Mouse (Mus musculus) liver, embryonic 13.5 days (tissue): Measurements from ENCODE around the gene Kcnt1. TPM values are rescaled to one million over a fixed set of nuclear protein-coding genes. Genes with fewer than 3 reads are reported as not detected.
"Not testable (repeated sequence)": the region's sequence is repeated elsewhere in the genome, so short reads cannot be mapped to it uniquely, and the experiment has no call there.

Experiments used
- ATAC-seq: fragments of 200-750 bp; cut with Nextera tagmentation; 2 replicates; pipeline ENCODE4 v1.8.0; 2017; ENCODE audit warnings: low read depth, mild to moderate bottlenecking, moderate number of reproducible peaks, moderate library complexity
- DNase-seq: peaks from one replicate; pipeline ENCODE4 v3.0.0; 2022
- H3K27ac ChIP-seq: fragments of 300-500 bp; sonication (generic); 2 replicates; pipeline ENCODE4 v1.5.1; 2015; ENCODE audit warnings: moderate library complexity, mild to moderate bottlenecking, inconsistent platforms
- H3K27me3 ChIP-seq: fragments of 300-500 bp; sonication (generic); 2 replicates; pipeline ENCODE4 v1.6.1; 2015; ENCODE audit warnings: mild to moderate bottlenecking, inconsistent platforms
- H3K36me3 ChIP-seq: fragments of 300-500 bp; sonication (generic); 2 replicates; pipeline ENCODE4 v1.6.1; 2015; ENCODE audit warnings: mild to moderate bottlenecking, inconsistent platforms
- H3K4me1 ChIP-seq: fragments of 300-500 bp; sonication (generic); replicated peaks from 2 replicates; pipeline ENCODE4 v1.6.1; 2015; ENCODE audit warnings: inconsistent platforms
- H3K4me2 ChIP-seq: fragments of 300-500 bp; sonication (generic); 2 replicates; pipeline ENCODE4 v1.6.1; 2015; ENCODE audit warnings: inconsistent platforms, mild to moderate bottlenecking, moderate library complexity
- H3K4me3 ChIP-seq: fragments of 300-500 bp; sonication (generic); replicated peaks from 2 replicates; pipeline ENCODE4 v1.5.1; 2015; ENCODE audit warnings: mild to moderate bottlenecking, inconsistent platforms
- H3K9ac ChIP-seq: fragments of 300-500 bp; sonication (generic); 2 replicates; pipeline ENCODE4 v1.6.1; 2015; ENCODE audit warnings: mild to moderate bottlenecking, inconsistent platforms
- H3K9me3 ChIP-seq: fragments of 300-500 bp; sonication (generic); replicated peaks from 2 replicates; pipeline ENCODE4 v1.6.1; 2016; ENCODE audit warnings: inconsistent platforms
- WGBS: fragments of 180-500 bp; shearing (Covaris S2); methylation state at CpG from one replicate; pipeline ENCODE4 v1.1.7; 2015; ENCODE audit not compliant: insufficient replicate concordance; 5-methylcytosine and 5-hydroxymethylcytosine counted together
- polyA plus RNA-seq: library from polyadenylated mRNA; unstranded; fragments of >200 nt; fragmentation: Nextera tagmentation; extraction: Ambion mirVana; gene quantifications from 2 replicates; pipeline ENCODE4 v1.2.1, GENCODE M21; 2015

Gene Kcnt1
- 0.09 TPM in 1 of 2 replicates, not detected in the other for polyA plus RNA-seq

DNA sequence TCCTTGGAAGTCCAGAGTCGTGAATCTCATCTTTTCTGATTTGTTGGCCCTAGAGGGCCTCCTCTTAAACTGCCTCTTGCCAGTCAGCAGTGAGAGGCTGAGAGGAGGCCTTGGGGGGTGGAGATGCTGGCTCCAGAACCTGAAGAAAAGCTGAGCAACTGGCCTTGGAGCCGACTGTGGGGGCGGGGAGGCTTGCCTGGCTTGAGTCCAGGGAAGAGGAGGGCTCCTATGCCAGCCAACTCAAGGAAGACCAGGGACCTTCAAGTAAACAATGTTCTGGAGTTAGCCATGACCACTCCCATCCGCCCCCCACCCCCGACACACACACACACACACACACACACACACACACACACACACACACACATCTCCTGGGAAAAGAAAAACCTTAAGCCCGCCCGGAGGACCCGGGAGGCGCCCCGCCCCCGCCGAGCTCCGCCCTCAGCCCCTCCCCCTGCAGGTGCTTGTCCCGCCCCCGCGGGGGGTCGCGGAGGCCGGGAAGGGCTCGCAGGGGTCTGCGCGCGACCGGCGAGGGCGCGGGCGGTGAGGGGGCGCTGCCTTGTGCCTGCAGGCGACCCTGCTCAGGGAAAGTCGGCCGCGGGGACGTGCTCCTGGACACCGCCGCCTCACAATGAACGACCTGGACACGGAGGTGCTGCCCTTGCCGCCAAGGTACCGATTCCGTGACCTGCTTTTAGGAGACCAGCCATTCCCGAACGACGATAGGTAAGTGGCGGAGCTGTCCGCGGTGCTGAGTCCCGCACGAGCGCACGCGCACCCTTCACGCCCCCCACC is at the start of gene Kcnt1:
Kcnt1 (plus strand) TSS at position 398 of the 795 bp plus-strand sequence.
- ATAC-seq: no peak
- peak within 1 kb of the TSS; percentile 39 for H3K4me3 ChIP-seq
- H3K9me3 ChIP-seq: no peaks in the 10 kb centered on the region
- H3K27me3 ChIP-seq: peaks cover 51% of the 10 kb centered on the region
- WGBS: 2% methylated on average over 45 of the region's 53 CpGs
- peak within 1 kb of the TSS; percentile 67 for H3K4me2 ChIP-seq
- DNase-seq: no peak
- H3K4me1 ChIP-seq: peaks cover 5% of the 10 kb centered on the region
- no peak within 1 kb of the TSS for H3K27ac ChIP-seq
- no peak within 1 kb of the TSS for H3K9ac ChIP-seq
- H3K36me3 ChIP-seq: no peaks in the 10 kb centered on the region

- not testable (repeated sequence) for H3K4me3 ChIP-seq, H3K4me1 ChIP-seq, H3K36me3 ChIP-seq, H3K9ac ChIP-seq, DNase-seq, ATAC-seq, H3K27me3 ChIP-seq, H3K9me3 ChIP-seq, H3K27ac ChIP-seq, H3K4me2 ChIP-seq
- WGBS: 52% methylated on average over 1 of the region's 1 CpGs
Observed at GRCm38 (mm10) chr2:25815748-25816147, 47.8 kb upstream of the Kcnt1 start, which contains the start of gene Glt6d1. Gene Glt6d1 (minus strand): TSS chr2:25815848.

DNA sequence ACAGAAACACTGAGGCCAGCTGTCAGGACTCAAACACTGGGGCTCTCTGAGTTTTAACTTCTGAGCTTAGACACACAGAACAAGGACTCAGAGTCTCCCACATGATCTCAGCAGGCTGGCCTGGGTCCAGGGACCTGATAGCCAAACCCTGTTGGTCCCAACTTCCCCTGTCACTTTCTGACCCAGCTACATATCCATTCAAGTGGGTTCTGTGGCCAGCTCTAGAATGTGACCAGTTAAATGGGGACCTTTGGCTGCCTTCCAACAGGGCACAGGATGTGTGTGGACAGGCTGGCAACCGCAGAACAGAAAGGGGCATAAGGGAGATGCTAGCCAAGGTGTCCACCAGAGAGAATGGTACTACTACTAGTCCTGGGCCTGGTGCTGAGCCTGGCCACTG is 40.7 kb upstream of the Kcnt1 start, which contains the start of gene Lcn9:
Lcn9 (plus strand) TSS at position 348 of the 400 bp plus-strand sequence.
- Histone ChIP-seq H3K9ac (no peak within 1 kb of the TSS), H3K9me3 (no peaks in the 10 kb centered on the region), H3K4me2 (no peak within 1 kb of the TSS), H3K27ac (no peak within 1 kb of the TSS), H3K27me3 (no peaks in the 10 kb centered on the region), H3K4me1 (no peaks in the 10 kb centered on the region), H3K4me3 (no peak within 1 kb of the TSS), H3K36me3 (no peaks in the 10 kb centered on the region)
- DNase-seq (no peak), ATAC-seq (no peak)
- 67% methylated on average over 1 of the region's 1 CpGs for WGBS

DNA sequence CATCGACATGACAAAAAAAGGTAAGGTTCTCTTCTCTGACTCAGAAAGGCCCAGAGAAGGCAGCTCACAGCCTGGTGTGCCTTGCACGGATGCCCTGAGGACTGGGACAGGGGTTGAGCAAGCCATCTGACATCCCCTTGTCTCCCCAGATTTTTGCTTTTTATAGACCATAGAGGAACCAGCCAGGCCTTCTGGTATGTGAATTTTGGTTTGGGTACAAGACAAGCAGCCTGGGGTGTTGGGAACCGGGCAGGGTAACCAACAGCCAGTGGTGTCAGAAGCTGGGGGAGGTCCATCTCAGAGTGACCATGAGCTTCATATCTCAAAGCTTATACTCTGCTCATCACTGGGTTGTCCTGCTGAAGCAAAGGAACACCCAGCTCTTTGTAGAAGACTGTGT is 38.8 kb upstream of the Kcnt1 start:
- WGBS: 64% methylated on average over 3 of the region's 3 CpGs

DNA sequence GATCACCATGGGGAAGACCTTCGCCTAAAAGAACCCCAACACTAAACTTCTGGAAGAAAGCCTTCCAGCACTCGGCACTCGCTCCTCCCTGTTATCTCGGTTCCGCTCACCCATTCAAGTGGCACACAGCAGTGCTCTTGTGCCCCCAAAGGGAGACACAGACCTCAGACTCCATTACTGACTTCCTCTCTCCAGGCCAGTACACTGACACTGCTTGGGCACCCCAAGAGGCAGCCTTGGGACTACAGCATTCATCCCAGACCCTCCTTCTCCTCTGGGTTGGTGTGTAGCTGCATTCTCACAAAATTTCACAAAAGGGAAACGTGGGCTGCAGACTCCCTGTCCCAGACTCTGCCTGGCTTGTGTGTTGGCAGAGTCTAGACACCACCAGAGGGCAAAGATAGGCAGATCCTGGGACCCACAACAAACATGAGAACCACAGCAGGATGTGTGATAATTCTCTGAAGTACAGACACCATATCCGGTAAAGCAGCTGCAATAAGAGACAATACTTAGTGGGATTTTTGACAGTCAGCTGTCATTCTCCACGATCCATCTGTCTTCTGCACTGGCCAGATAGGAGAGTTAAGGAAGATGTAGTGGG is 35.1 kb upstream of the Kcnt1 start:
- Histone ChIP-seq H3K4me1 (no peaks in the 10 kb centered on the region), H3K9me3 (no peaks in the 10 kb centered on the region), H3K4me3 (no peak overlapping the region), H3K4me2 (no peak overlapping the region), H3K36me3 (no peaks in the 10 kb centered on the region), H3K27me3 (no peaks in the 10 kb centered on the region), H3K27ac (no peak overlapping the region), H3K9ac (no peak overlapping the region)
- no peak for ATAC-seq
- no peak for DNase-seq
- 48% methylated on average over 8 of the region's 8 CpGs for WGBS

More for the DNA sequence above, 38.8 kb upstream of the Kcnt1 start:
- Histone ChIP-seq H3K36me3 (no peaks in the 10 kb centered on the region), H3K9ac (no peak overlapping the region), H3K4me1 (no peaks in the 10 kb centered on the region), H3K4me2 (no peak overlapping the region), H3K27me3 (no peaks in the 10 kb centered on the region), H3K9me3 (no peaks in the 10 kb centered on the region), H3K27ac (no peak overlapping the region), H3K4me3 (no peak overlapping the region)
- ATAC-seq (no peak), DNase-seq (no peak)

- ATAC-seq: no peak
- WGBS: 74% methylated on average over 3 of the region's 3 CpGs
- no peak for DNase-seq
- Histone ChIP-seq H3K27me3 (no peaks in the 10 kb centered on the region), H3K4me1 (no peaks in the 10 kb centered on the region), H3K36me3 (no peaks in the 10 kb centered on the region), H3K9me3 (no peaks in the 10 kb centered on the region), H3K27ac (no peak overlapping the region), H3K4me3 (no peak overlapping the region), H3K9ac (no peak overlapping the region), H3K4me2 (no peak overlapping the region)
Observed at GRCm38 (mm10) chr2:25830786-25831185, 32.7 kb upstream of the Kcnt1 start.

DNA sequence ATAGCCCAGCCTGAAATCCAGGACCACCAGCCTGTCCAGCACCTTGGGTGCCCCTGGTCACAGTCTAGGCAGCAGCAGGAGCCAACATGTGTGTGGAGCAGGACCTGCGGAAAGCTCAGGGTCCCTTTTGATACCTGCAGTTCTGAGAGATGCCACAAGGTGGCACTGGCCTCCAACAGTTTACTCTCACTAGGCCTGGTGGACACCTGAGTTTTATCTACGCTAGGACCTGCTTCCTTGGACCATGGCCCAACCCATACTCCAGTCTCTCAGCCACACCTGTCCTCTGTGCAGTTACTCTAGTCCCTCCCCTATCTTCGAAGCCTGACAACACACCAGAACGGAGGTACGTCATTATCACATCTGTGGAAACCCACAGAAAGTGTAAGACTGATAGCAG is 27.2 kb upstream of the Kcnt1 start:
- Histone ChIP-seq H3K9me3 (no peaks in the 10 kb centered on the region), H3K36me3 (no peaks in the 10 kb centered on the region), H3K9ac (no peak overlapping the region), H3K4me3 (no peak overlapping the region), H3K27ac (no peak overlapping the region), H3K4me1 (no peaks in the 10 kb centered on the region), H3K4me2 (no peak overlapping the region), H3K27me3 (no peaks in the 10 kb centered on the region)
- 25% methylated on average over 5 of the region's 5 CpGs for WGBS
- DNase-seq (peak; percentile 40), ATAC-seq (0 out of 2 replicates have a peak, but pooled peaks have one; percentile 39)

DNA sequence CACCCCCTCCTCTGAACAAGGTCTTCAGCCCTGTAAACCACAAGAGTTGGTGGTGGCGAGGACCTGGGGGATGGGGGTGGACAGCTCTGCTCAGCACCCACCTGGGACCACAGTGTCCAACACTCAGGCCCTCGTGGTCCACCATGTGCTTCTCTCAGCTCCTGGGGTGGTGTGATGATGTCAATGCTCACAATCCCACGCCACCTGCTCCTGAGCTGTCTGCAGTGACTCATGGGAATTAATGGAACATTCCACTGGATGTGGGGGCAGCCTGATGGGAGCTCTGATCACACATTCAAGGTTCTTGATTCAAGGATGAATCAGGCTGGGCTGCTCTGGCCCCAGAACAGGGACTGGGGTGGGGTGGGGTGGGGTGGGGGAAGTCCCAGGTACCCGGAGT is 21.4 kb upstream of the Kcnt1 start:
- H3K9me3 ChIP-seq: no peaks in the 10 kb centered on the region
- ATAC-seq (no peak), DNase-seq (no peak)
- H3K36me3 ChIP-seq: no peaks in the 10 kb centered on the region
- H3K27ac ChIP-seq: no peak overlapping the region
- H3K27me3 ChIP-seq: no peaks in the 10 kb centered on the region
- no peak overlapping the region for H3K9ac ChIP-seq
- H3K4me1 ChIP-seq: no peaks in the 10 kb centered on the region
- no peak overlapping the region for H3K4me3 ChIP-seq
- H3K4me2 ChIP-seq: no peak overlapping the region
- WGBS: 32% methylated on average over 4 of the region's 4 CpGs

- no peak for ATAC-seq
- Histone ChIP-seq H3K9me3 (no peaks in the 10 kb centered on the region), H3K27me3 (no peaks in the 10 kb centered on the region), H3K9ac (no peak overlapping the region), H3K27ac (no peak overlapping the region), H3K4me3 (no peak overlapping the region), H3K36me3 (no peaks in the 10 kb centered on the region), H3K4me1 (no peaks in the 10 kb centered on the region), H3K4me2 (no peak overlapping the region)
- DNase-seq: no peak
- WGBS: 48% methylated on average over 1 of the region's 1 CpGs
Observed at GRCm38 (mm10) chr2:25842758-25843157, 20.8 kb upstream of the Kcnt1 start.

- no peaks in the 10 kb centered on the region for H3K36me3 ChIP-seq
- H3K27me3 ChIP-seq: no peaks in the 10 kb centered on the region
- no peaks in the 10 kb centered on the region for H3K4me1 ChIP-seq
Observed at GRCm38 (mm10) chr2:25844097-25844496, 19.4 kb upstream of the Kcnt1 start.

GRCm38 (mm10) chr2:25846516-25846915 is 17.0 kb upstream of the Kcnt1 start:
- no peaks in the 10 kb centered on the region for H3K4me1 ChIP-seq
- H3K27me3 ChIP-seq: no peaks in the 10 kb centered on the region
- H3K9me3 ChIP-seq: no peaks in the 10 kb centered on the region
- H3K9ac ChIP-seq: no peak overlapping the region
- H3K4me2 ChIP-seq: no peak overlapping the region
- H3K36me3 ChIP-seq: no peaks in the 10 kb centered on the region
- ATAC-seq (no peak), DNase-seq (no peak)
- no peak overlapping the region for H3K4me3 ChIP-seq
- no peak overlapping the region for H3K27ac ChIP-seq
- WGBS: 69% methylated on average over 8 of the region's 8 CpGs

More at GRCm38 (mm10) chr2:25844097-25844496, 19.4 kb upstream of the Kcnt1 start:
- H3K4me3 ChIP-seq: no peak overlapping the region
- no peak overlapping the region for H3K9ac ChIP-seq
- no peaks in the 10 kb centered on the region for H3K9me3 ChIP-seq
- no peak for ATAC-seq
- no peak overlapping the region for H3K4me2 ChIP-seq
- no peak overlapping the region for H3K27ac ChIP-seq
- no peak for DNase-seq
- WGBS: 74% methylated on average over 3 of the region's 3 CpGs
